Mouse (Mus musculus) small intestine, adult 2 months (tissue): ENCODE measurements at regions not wholly inside any gene's neighbourhood (a gene's known extent, or its start where the extent isn't known, plus 50 kb on each side); places are given as distances from the start of the nearest gene placed in this dataset.

Experiments
- CTCF ChIP-seq: fragments of 200-500 bp; IDR thresholded peaks from 2 replicates; pipeline ENCODE4 v1.5.1; 2012; ENCODE audit warnings: low read depth, mild to moderate bottlenecking, control low read depth, inconsistent platforms, low read length, moderate library complexity, mixed read lengths; ENCODE audit not compliant: insufficient replicate concordance, insufficient read length; ENCODE audit errors: extremely low read depth
- POLR2A ChIP-seq: fragments of 200-500 bp; IDR thresholded peaks from 2 replicates; pipeline ENCODE4 v1.6.1; 2012; ENCODE audit warnings: low read depth, mild to moderate bottlenecking, control low read depth, inconsistent platforms, low read length, moderate library complexity

DNA sequence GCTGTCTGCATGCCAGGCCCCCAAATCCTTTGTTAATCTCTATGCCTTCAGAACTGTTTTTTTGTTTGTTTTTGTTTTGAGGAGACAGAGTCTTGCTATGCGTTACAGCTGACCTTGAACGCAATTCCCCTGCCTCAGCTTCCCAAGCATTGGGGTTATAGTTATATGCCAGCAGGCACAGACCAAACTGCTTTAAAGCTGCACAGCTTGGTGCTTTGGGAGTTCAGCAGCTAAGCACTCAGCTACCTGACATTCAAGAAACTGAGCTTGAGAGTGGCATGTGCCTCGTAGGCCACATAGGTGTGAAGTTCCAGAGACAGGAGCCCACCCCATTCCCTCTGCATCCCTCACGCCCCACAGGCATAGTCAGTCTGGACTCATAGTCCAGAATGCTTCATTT lies 229.5 kb upstream of the 4930535I16Rik start:
- TF ChIP-seq POLR2A = no peak
- TF ChIP-seq CTCF = no peak
